Mouse (Mus musculus): Measurements from ENCODE around the gene Wsb1.

Wsb1 gene

DNA sequence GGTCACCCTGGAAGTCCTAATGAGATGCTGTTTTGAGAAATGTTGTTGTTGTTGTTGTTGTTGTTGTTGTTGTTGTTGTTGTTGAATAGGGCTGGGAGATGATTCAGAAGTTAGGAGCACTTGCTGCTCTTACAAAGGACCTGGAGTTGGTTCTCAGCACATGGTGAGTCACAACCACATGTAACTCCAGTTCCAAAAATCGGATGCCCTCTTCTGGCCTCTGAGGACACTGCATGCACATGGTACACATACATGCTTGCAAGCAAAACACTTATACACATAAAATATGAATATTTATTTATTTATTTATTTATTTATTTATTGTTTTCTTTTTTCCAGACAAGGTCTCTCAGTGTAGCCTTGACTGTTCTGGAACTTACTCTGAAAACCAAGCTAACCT is 36.4 kb downstream of the Wsb1 start:
- DNase-seq (ENCODE audit: extremely low spot score, low read depth, low spot score): no peak

DNA sequence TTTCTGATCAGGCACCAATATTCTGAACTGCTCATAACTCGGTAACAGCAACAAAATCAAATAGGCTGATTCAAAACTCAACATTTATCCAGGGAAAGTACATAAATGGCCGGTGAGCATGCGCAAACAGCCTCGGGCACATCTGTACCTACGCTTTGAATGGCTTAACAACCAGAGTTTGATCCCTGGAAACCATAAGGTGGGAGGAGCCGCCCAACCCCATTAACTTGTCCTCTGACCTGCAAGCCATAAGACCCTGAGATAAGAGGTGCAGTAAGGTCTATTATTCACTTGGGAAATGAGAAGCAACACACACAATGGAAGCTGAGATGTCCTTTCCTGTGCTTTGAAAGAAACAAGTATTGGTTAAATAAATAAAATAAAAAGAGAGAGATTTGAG is 37.3 kb downstream of the Wsb1 start:
- DNase-seq (ENCODE audit: extremely low spot score, low read depth, low spot score): no peak

DNA sequence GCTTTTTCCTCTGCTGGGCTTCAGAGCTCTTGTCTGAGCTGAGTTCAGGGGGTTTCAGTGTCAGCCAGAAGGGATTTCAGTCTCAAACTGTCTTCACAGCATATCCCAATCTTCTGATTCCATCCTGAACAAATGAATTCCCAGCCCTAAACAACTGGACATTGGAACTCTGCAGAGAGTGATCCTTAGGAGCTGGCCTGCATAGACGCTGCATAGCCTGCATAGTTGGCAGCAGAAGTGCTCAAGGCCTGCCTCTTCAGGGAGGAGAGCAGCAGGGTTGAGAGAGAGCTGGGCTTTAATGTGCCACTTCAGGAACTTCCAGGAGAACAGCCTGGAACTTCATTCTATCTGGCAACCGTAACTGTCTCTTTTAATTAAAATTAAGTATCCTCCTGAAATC is 38.9 kb downstream of the Wsb1 start:
- no peak for DNase-seq (ENCODE audit: extremely low spot score, low read depth, low spot score)

DNA sequence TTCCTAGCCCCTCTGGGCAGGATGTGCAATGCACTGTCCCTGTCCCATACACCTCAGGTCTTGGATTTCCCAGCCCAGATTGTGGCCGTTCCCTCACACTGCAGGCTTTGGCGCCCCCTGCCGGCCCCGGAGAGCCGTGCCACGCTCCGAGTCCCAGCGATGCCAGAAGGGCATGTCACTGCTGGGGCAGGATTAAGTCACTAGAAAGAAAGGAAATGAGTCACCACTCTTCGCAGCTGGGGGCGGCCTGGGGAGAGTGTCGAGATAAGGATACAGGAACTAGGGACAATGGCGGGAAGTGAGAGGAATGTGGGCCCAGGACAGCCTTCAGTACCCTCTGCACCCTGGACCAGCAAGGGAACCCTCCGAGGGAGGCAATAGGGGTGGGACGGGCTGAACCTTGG is 40.5 kb downstream of the Wsb1 start:
- DNase-seq (ENCODE audit: extremely low spot score, low read depth, low spot score): no peak

DNA sequence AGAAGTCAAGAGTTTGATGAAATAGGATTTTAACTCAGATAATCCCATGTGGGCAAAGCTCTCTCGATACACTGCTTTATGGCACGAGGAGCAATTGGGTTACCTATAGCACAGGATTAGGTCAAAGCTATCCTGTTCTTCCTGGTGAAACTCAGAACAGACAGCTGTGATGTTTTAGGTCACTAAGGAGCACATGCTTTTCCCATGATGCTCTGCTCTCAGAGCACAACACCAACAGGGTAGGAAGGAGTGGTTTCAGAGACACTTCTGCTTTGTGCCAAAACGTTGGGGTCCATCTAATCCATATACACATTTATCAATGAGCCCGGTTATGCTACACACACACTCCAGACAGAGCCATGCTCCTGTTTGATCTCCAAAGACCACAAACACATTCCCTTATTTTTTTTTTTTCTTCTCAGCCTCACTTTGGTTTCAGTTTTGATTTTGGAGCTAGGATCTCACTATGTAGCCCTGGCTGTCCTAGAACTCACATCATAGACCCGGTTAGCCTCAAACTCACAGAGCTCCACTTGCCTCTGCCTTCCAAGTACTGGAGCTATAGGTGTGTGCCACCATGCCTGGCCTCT is 44.5 kb downstream of the Wsb1 start:
- DNase-seq (ENCODE audit: extremely low spot score, low read depth, low spot score): no peak

DNA sequence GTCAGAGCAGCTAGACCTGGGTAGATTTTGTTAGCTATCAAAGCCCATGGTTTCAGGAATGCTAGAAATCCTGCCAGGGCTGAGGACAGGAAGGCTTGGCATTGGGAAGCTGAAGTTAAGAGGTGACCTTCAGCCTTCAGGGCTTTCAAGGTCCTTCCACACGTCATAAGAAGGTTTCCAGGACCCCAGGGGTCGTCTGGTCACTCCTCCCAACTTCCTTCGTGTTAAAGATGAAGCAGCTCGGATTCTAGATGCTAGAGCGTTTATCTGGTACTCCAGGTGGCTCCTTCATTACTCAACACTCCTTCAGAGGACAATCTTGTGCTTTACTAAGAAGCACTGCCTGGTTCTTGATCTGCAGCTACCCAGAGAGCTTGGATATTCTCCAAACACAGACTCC is 45.4 kb downstream of the Wsb1 start:
- no peak for DNase-seq (ENCODE audit: extremely low spot score, low read depth, low spot score)

DNA sequence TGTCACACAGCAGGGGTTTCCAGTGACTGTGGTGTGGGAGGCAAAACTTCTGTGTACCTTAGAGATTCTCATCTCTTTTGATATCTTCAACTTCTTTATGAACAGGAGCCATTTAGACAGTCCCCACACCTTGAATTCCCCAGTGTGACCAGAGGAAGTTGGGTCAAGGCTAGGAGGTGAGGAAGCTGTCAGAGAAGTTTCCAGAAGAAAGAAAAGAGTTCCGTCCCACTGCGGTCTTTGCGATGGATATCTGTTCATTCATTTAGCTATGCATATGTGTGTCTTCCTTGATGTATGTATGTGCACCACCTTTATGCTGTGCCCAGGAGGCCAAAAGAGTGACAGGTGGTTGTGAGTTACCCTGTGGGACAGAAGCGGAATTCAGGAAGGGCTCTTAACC is 46.0 kb downstream of the Wsb1 start:
- no peak for DNase-seq (ENCODE audit: extremely low spot score, low read depth, low spot score)

DNA sequence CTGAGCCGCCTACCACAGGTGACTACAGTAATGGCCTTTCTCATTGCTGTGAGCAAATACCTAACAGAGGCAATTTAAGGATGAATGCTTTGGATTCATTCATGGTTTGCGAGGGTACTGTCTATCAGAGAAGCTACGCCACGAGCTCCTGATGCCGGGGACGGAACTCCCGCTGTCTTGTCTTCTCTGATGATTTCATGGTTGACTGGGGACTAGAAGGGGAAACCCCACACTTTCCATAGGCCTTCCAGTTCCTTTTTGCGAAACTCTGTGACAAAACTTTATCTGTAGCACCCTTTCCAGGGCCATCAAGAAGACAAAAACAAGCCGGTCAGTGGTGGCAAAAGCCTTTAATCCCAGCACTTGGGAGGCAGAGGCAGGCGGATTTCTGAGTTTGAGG is 46.8 kb downstream of the Wsb1 start:
- DNase-seq (ENCODE audit: extremely low spot score, low read depth, low spot score): no peak

DNA sequence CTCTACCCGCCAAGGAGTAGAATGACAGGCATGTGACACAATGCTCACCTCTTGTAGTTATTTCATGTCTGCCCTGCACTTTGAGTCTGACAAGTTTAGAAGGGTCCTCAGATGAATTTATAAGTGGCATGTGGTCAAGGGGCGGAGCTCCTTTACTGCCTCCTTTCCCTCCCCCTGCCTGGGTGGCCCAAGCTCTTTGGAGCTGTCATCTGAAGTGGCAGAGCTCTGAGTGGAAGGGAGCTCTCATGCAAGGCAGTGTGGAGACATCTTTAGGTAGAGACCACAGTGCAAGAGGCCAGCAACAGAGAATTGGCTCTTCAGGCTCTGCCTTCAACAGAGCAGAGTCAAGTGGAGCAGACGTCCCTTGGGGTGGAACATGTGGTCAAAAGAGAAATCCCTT is 50.0 kb downstream of the Wsb1 start:
- no peak for DNase-seq (ENCODE audit: extremely low spot score, low read depth, low spot score)

DNA sequence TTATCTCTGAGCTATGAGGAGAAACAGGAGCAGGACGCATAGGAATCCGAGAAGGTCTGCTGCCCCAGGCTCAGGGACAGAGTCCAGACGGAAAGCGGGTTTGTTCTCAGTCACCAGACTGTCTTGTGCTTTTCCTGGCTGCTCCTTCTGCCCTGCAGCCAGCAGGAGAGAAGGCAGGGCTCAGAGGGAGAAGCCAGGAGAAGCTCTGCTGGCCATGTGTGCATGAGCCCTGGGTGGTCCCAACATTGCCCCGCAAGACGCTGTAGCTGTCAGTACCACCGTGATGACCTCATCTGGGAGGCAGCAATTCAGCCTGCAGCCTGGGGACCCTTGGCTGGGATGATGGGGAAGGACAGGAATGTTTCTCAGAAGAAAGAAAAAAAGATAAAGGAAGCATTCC is 54.0 kb downstream of the Wsb1 start:
- no peak for DNase-seq (ENCODE audit: extremely low spot score, low read depth, low spot score)

DNA sequence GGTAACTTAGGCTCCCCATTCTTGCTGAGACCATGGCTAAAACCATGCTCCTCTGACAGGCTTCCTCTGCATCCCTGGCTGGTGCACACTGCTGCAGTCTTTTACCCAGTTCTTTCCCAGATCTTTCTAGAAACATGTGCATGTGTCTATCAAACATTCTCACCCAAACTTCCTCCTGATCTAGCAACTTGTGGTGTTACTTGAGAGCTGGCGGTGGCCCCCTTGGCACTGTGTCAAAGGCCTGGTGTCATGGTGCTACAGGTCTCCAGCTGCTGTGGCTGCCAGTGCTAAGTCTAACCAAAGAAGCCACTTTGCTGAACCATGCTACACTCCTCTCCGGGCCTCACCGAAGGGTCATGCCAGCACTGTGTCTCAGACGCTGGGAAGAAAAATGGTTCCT is 55.9 kb downstream of the Wsb1 start:
- no peak for DNase-seq (ENCODE audit: extremely low spot score, low read depth, low spot score)

DNA sequence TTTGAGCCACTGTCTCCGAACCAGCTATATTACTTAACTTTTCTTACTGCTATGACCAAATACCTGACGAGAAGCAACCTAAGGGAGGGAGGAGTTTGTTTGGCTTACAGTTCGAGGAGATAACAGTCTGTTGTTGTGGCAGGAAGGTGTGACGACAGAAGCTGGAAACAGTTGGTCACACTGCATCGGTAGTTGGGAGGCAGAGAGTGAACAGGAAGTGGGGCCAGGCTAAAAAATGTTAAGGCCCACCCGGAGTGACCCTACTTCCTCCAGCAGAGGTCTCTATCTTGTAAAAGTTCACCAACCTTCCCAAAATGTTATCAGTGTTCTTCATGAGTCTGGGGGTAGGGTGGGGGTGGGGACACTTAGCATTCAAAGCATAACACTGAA is 56.6 kb downstream of the Wsb1 start:
- no peak for DNase-seq (ENCODE audit: extremely low spot score, low read depth, low spot score)

DNA sequence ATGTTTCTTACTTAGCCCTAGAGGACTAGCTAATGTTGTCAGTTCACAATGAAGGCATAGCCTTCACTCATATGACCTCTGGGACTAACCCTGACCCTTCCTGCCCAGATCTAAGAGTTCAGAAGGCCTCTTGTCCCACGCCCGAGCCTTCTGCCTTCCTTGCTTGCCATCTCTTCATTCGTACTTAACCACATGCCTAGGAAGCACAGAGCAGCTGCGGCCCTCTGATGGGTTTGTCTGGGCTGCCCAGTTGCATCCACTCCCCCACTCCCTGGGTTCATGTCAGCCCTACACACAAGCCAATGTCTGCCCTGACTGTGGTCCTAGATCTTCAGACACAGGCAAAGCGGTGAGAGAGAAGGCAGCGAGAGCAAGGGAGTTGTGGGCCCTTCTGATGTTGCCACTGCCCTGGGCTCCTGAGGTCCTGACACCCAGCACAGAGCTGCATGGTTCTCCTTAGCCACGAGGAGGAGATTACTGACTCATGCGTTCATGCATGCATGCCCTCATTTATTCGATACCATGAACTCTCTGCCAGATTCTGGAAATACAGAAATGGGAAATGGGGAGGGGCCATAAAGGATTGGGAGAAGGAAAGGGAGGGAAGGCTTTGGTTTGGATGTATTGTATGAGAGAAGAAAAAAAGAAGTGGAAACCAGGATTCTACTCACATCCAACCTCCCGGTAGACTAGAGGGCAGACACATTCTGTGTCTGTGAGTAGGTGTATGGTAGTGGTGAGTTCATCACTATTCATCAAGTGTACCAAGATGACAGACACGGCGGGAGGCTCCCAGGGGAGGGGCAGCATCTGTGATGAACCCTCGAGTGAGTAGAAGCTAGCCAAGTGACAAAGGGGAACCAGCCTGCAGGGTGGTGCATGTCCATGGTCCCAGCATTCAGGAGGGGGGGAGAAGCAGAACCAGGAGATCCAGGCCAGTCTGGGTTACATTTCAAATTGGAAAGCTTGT is 57.3 kb downstream of the Wsb1 start:
- DNase-seq (ENCODE audit: extremely low spot score, low read depth, low spot score): no peak

DNA sequence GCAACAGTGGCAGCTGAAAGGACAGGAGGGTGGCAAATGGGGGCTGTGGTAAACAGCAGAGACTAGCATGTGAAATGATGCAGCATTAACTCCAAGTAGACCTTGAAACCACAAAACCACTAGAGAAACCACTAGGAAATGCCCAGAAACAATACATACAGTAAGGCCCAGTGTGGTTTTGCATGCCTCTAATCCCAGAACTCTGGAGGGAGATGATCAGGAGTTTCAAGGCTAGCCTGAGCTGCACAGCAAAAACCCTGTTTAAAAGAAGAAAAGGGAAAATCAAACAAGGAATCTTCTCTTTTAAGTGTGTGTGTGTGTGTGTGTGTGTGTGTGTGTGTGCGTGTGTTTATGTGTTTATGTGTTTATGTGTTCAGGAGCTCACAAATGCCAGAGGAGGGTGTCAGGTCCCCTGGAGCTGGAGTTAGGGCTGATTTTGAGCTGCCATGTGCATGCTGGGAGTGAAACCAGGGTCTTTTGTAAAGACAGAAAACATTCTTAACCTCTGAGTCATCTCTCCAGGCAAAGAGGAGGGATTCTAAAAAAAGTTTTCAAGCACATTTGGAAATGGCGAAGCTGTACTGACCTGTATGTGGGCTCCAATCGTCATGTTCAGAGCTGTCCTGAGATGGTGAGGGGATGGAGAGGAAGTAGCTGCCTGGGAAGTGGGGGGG is 58.1 kb downstream of the Wsb1 start:
- no peak for DNase-seq (ENCODE audit: extremely low spot score, low read depth, low spot score)

DNA sequence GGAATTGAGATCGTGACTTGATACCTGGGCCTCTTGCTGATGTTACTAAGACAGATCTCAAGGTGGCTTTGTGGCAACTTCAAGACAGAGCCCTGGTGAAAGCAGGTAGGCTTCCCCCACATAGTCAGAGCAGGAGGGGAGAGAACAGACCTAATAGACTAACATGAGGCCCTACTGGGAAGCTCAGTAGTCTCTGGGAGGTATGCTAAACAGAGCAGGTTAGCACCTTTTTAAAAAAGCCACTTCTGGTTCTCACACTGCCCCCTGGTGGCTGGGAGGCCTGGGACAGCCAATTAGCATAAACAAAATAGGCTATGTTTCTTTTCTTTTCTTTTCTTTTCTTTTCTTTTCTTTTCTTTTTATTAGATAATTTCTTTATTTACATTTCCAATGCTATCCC is 62.3 kb downstream of the Wsb1 start:
- DNase-seq (ENCODE audit: extremely low spot score, low read depth, low spot score): no peak

DNA sequence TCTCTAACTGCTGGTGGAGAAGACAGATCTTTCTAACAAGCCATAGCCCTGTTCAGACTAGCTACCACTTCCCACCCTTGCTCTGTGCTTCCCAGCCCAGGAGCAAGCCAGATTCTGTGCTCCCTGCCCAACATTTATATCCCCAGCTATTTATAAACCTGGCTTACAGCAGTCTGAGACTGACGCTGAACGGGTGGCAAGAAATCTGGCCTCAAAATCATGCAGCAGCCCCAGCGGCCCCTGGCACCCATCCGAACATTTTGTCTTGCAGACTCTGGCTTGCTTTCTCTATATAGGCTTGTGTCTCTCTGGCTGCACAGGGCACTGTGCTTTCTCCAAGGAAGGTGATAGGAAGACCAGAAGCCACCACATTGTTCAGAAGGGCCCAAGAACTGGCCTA is 63.3 kb downstream of the Wsb1 start:
- no peak for DNase-seq (ENCODE audit: extremely low spot score, low read depth, low spot score)

DNA sequence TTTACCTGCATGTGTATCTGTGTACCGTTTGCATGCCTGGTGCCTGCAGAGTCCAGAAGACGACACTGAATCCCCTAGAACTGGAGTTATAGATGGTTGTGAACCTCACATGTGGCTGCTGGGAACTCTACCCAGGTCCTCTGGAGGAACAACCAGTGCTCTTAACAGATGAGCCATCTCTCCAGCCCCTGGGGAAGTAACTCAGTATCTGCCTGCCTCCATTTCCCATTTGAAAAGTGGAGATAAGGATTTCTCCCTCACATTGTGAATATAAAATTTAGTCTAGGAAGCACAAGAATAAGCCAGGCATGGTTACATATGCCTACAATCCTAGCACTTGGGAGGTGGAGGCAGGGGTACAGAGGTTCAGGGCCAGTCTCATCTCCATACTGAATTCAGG is 64.2 kb downstream of the Wsb1 start:
- DNase-seq (ENCODE audit: extremely low spot score, low read depth, low spot score): no peak

Data from hindlimb bud, embryonic 11.5 days (tissue).